Mouse (Mus musculus): ENCODE results near the gene Nkx2-5.
A peak's percentile ranks its signal among the peaks of the same experiment; 100 is the strongest.

Gene Nkx2-5

DNA sequence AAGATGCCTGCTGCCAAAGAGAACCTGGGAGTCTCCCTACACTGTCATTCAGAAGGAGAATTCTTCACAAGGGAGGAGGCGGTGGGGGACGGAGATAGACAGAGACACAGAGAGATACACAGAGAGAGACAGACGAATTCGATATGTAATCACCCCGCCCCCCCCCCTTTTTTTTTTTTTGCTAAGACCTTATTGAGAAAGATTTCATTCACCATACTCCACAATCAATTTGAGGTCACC is at the start of gene Nkx2-5:
Gene Nkx2-5 (minus strand): TSS at position 101 of the 240 bp plus-strand sequence.
- no peak for DNase-seq (ENCODE audit: low read depth)

DNA sequence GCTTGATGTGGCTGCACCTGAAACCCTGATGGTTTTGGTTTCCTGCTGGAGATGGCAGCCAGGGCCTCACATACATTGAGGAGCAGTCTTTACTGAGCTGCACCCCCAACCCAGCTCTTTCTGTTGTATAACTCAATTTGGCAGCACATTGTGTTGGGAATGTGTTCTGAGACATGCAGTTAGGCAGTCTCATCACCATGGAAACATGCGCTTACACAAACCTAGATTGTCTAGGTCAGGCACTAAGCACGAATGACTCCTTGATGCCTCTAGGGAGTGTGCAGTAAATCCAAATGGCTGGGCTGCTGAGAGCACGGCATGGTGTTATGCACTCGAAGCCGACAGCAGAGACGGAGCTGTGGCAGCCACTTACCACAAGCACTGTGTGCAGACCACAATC is 49.5 kb upstream of the Nkx2-5 start:
- no peak for DNase-seq (ENCODE audit: low read depth)

DNA sequence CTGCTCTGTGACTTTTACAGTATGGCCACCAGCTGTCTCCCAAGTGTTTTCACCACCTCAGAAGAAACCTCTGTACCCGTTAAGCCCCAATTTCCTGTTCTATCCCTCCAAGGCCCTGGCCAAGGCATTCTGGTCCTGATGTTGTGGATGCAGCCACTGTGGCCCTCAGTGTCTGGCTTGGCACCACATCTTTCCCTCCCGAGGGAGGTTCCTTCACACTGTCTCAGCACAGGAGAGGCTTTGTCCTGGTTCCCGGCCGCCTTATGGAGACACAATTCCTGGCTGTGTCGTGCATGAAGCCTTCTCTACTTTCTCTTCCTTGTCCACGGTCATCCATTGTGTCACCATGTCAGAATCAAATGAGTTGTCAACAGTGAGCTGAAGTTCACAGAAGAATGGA is 48.7 kb upstream of the Nkx2-5 start:
- DNase-seq (ENCODE audit: low read depth) = no peak

DNA sequence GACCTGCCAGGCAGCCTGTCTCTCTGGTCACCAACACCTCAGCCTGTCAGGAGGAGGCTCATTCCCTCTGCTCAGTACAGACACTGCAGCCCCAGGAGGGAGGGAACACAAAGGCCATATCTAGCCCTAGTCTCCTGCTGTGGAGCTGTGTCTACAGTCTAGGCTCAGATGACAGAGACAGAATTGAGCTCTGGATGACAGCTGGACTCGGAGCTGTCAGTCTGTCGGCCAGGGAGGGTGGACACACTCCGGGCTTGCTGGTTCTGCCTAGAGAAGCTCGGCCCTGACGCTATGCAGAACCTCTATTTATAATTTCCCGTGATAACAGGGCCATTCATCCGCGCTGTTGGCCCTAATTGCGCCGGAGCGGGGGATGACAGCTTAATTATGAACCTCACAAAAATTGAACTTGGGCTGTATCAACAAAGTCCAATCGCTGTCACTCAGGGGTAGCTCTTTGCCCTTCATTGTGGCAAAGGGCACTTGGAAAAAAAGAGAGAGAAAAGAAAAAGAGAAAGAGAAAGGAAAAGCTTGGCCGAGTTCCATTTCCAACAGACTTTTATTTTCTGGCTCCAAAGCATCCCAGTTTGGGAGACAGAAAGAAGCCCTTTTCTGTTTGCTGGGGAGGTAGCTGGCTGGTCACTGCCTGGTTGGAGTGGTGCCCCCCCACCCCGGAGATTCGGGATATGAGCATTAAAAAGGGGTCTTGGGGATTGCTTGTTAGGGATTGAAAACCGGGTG is 48.0 kb upstream of the Nkx2-5 start:
- no peak for DNase-seq (ENCODE audit: low read depth)

DNA sequence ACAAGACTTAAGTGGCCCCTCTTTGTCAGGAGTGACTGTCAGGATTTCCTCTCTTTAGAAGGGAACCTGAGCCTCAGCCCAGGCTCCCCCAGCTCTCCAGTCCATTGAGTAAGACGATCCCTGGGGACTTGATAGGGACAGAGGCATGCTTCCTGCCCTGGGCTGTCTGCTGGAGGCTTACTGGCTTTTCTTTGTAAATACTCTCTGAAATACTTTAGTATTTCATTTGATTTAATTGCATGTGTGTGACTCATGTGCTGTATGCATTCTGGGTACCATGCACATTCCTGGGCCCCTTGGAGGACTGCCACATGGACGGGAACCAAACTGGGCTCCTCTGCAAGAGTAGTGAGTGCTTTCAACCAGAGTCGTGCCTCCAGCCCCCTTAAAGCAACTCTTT is 43.1 kb upstream of the Nkx2-5 start:
- DNase-seq (ENCODE audit: low read depth) = no peak

DNA sequence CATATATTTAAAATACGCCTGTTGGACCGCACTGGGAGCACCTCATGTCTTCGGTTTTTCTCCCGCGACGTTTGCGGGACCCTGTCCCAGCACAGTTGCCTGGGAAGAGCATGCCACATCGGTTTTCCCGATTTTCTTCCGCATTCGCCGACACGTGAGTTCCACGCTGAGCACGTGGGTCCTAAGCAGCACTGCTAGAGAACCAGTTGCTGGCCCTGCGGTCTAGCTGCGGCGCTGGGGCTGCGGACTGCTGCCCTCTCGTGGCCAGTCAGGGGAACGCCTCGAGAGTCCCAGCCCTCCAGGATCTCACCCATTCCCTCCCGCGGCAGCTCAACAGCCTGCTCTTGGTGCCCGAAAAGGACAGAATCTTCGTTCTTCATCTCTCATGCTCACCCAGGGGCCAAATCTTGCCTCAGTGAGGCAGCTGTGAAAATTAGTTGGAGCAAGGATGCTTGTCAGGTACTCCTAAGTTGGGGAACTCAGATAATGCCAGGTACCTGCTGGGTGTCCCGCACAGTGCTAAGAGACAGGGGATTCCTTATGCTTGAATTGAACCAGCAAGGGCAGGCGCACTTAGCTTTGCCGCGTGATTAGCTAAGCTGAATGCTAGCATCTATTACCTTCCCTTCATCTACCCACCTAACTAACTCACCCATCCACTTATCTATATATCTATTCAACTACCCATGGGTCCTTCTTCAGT is 41.4 kb upstream of the Nkx2-5 start:
- DNase-seq (ENCODE audit: low read depth) = peak; percentile 72

DNA sequence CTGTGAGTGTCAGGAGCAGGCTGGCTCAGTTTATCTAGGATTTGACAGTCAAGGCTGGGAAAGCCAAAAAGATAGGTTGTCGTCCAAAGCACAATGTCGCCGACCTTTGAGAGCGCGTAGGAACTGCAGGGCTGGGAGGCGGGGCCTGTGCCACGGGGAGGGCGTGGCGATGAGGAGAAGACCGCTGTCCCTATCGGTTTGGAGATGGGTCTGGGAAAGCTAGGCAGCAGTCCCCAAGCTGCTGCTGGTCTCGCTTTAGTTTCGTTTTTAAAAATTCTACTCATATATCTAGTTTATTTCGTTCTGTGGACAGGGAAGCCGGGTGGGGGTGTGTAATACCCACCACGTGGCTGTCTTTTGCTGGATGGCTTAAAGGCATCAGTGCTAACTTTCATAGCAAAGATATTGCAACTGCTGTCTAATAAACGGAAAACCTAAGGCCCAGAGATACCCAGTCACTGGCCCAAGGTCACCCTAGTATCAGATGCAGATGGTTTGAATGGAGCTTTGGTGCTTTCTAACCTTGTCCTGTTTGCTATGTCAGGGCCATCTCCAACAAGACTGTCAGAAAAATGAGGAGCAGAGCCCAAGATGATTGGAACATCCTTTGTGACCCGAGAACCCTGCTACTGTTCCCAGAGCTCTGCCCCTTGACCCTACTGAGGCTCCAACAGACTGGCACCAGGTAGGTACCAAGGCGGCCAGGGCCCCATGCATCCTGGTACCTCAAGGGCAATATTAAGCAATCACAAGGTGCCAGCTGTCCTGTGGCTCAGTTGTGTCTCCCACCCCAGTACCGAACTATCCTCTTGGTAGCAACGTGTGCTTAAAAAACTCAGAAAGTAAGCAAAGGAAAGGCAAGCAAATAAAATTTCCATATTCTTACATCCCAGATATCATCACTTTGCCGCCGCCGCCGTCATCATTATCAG is 40.5 kb upstream of the Nkx2-5 start:
- peak; percentile 92 for DNase-seq (ENCODE audit: low read depth)

DNA sequence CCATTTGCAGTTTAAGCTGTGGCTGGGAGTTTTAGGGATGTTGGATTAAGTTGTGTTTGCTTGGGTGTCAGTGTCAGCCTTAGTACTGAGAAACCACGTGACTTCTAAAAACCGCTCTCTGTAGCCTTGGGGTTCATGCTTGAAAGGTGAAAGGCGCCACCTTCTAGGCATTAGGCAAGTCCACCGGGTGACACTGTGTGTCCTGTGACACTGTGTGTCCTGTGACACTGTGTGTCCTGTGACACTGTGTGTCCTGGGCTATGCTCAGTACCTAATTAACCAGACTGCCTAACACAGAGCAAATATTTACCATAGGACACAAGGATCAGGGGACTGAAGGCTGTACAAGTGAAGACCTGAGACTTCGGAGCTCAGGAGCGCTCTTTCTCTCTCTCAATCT is 38.8 kb upstream of the Nkx2-5 start:
- DNase-seq (ENCODE audit: low read depth) = no peak

DNA sequence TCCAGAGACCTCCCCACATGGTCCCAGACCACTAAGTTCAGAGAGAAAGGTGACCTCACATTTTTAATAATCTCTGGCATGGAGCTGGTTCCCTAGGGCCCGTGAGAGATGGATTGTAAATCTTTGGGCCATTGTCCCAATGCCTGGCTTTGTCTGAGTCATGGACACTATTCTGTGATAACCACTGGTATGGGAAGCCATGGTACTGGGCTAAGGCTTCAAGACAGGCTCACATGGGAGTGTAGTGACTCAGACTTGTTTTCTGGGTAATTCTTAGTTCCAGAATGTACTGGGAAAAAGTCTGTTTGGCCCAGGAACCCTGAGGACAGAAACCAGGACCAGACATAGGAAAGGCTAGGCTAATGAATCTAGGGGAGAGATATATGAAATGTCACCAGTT is 37.9 kb upstream of the Nkx2-5 start:
- no peak for DNase-seq (ENCODE audit: low read depth)

DNA sequence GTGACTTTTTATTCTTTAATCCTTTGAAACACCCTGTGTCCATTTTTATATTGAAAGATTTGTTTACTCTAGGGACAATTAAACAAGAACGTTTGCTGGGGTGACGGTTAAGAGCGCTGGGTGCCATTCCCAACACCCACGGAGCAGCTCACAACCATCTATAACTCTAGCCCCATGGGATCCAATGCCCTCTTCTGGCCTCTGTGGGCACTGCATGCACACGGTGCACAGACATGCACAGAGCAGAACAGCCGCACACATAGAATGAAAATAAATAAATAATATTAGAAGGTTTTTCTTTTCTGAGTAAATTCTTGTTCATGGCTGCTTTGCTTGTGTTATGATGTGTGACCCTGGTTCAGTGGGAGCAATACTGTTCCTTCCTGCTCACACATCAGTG is 34.4 kb upstream of the Nkx2-5 start:
- no peak for DNase-seq (ENCODE audit: low read depth)

DNA sequence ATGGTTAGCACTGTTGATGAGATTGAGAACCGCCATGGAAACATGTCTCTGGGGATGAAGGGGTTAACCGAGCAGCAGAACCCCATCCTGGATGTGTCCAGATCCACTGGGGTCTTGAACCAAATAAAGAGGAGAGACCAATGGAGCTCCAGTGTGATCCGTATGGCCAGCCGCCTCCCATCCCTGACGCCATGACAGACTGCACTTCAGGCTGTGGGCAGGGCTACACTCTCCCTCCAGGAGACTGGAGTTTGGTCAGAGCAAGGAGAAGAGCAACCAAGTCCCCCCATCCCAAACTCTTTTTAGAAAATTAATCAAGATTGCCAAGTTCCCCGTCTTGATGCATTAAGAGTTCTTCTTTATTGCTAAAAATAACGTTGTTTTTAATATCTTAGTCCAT is 33.1 kb upstream of the Nkx2-5 start:
- DNase-seq (ENCODE audit: low read depth) = no peak

DNA sequence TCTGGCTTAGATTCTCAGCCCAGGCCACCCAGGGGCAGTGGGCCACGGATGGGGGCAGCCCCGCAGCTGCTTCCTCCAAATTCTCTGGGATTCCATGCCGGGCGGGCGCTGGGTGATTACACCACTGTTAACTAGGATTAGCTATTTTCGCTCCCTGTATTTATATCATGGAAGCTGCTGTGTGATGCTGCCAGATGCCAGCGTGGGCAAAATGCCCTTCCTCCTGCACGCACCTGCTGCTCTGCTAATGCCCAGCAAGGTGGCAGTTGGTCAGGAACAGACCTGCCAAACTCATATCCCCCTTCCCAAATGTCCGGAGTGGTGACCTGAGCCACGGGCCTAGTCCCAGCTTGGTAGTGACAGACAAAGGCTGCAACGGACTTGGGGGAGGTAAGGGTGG is 29.7 kb upstream of the Nkx2-5 start:
- no peak for DNase-seq (ENCODE audit: low read depth)

DNA sequence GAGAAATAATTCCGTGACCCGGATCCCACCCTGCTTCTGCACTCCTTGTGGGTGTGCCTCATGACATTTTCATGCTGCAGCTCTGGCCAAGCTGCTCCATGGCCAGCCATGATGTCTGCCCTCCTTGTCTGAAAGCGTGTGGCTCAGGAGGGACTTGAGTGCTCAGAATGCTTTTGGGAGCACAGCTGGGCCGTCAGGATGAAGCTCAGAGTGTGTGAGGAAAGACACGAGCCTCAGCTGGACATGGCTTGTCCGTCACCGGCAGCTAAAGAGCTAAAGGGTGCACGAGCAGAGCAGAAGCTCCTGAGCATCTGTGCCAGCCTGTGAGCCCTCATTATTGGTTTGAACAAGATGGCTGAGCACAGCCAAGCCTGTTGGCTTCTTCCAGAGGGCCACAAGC is 28.7 kb upstream of the Nkx2-5 start:
- DNase-seq (ENCODE audit: low read depth) = no peak

DNA sequence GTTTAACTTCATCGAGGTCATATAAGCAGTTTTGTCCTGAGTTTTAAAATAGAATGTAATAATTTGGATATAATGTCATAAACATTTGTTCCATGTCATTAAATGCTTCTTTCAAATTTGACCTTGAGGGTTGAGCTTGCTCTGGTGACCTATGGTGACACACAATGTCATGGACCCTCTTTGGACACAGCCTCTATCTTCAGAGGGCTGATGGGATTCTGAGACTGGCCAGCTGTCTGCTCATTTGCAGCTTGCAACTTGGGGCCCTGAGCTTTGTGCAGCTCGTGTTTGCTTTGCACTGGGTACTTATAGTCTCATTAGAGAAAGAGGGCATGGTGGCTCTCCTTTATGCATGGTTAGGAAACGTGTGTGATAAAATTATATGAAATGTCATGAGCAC is 28.1 kb upstream of the Nkx2-5 start:
- DNase-seq (ENCODE audit: low read depth) = no peak

DNA sequence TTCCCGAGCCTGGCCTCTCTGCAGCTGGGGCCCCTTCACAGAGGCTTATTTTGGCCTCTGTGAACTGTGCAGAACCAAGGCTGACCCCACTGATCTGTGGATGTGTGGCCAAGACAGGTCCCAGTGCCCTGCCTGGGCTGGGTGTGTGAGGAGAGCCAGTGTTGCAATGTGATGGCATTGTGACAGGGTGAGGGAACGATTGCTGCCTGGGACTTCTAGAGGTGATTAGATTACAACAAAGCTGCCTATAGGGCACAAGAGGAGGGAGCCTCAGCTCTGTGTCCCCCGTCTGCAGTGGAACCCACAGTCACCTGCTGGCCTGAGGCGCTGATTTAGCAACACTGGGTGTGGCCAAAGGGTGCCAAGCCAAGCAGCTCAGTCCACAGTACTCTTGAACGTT is 23.9 kb upstream of the Nkx2-5 start:
- no peak for DNase-seq (ENCODE audit: low read depth)

DNA sequence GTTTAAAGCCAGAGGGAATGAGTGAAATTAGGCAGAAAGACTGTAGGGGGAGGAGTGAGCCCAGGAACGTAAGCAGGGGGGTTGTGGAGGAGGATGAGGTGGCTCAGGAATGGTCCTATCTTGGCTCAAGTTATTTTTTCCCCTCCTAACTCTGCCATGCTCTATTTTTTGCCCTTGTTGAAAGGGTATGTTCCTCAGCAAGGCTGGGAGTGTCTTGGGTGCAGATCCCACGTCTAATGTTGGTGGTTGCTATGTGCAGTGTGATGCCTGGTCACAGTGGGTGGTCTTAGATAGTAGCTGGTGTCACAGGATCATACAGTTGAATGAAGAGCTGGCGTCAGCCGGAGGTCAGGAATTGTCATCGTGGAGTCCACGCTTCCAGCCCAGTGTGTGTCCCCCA is 20.3 kb upstream of the Nkx2-5 start:
- no peak for DNase-seq (ENCODE audit: low read depth)

DNA sequence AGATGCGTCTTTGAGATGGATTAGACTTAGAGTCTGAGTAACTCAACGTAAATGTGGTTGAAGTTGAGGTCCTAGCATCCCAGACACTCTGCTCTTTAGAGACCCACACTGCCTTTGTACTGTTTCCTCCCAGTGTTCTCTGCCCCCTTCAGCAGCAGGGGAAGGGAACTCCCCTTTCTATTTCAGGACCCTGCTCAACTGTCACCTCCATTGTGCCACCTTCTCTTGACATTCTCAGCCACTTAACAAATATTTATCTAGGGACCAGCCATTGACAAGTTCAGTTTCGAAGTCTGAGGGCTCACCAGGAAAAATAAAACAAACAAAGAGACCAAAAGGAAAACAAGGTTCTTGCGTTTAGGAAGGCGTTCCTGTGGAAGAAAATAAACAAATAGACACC is 19.5 kb upstream of the Nkx2-5 start:
- DNase-seq (ENCODE audit: low read depth) = no peak

DNA sequence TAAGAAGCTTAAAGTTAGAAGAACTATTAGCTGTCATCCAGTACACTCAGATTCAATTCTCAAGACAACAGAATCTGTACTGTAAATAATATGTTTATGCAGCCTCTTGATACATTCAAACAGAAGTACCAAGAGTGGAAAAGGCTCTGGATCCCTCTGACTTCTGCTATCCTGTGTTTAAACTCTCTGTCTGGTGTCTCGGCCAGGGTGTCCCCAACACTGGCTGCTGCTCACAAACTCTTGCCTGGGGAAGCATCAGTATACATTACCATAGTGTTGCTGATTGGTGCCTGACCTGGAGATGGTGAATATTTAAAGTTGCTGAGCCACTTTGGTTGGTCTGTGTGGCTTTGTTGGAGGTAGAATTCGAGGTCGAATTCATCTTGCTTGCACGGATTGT is 17.0 kb upstream of the Nkx2-5 start:
- no peak for DNase-seq (ENCODE audit: low read depth)

DNA sequence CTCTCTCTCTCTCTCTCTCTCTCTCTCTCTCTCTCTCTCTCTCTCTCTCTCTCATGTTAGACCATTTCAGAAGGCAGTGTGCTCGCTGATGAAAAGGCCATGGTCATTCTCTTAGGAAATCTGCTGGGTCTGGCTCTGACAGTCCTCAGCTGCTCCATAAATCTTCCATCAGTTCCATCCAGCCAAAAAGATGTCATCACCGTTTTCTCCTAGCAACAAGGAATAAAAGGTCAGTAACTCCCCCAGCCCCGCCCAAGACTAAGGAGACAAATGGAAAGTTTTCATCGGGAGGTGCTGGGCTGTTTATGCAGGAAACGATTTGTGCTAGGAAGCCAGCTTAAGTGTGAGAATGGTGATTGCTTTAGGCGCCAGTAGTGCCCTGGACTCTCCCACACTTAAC is 16.6 kb upstream of the Nkx2-5 start:
- no peak for DNase-seq (ENCODE audit: low read depth)

DNA sequence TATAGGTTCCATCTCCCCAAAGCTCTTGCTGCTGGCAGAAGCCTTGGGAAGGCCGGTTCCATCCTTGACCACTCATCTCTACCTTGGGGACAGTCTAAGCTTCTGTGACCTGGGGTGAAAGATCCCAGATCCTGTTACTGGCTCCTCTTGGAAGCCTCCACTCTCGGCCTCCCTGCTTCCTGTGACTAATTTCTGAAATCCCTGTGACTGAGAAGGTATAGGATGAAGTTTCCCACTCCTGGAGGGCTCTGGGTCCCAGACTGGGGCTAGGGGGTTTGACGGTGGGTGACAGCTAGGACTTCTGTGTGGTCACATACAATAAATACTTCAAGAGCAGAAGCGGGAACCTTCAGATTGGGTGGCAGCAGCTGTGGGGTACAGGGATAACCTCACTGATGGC is 16.1 kb upstream of the Nkx2-5 start:
- DNase-seq (ENCODE audit: low read depth) = no peak

DNA sequence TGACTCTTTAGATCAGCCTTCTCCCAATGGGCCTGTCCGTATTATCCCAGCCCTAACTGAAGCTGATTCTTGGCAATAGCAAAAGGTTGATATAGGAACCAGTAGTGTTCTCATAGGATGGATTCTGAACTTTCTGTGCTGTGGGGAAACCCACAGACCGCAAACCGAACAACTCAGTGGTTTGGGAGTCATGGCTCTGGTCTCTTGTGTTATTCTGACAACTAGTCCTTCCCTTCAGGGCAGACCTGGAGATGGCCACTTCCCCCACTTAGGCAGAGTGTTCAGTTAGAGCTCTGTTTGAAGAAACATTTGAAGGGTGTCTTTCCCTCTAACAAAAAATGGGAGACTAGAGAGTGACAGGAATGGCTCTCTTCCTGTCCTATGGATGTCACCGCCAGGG is 7.5 kb upstream of the Nkx2-5 start:
- no peak for DNase-seq (ENCODE audit: low read depth)

DNA sequence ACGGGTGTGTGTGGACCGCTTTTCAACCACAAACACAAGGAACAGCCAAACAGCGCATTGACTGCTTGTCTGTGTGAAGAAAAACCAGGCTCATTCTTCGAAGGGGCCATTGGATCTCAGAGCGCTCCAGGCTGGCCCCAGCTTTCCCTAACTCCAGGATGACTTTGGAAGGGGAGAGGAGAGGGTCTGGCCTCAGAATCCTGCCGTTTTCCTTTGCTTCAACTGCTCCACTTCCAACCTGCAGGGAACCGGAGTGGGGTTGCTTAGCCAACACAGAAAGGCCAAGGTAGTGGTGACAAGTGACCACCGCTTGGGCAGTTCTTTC is 6.3 kb upstream of the Nkx2-5 start:
- DNase-seq (ENCODE audit: low read depth) = no peak

DNA sequence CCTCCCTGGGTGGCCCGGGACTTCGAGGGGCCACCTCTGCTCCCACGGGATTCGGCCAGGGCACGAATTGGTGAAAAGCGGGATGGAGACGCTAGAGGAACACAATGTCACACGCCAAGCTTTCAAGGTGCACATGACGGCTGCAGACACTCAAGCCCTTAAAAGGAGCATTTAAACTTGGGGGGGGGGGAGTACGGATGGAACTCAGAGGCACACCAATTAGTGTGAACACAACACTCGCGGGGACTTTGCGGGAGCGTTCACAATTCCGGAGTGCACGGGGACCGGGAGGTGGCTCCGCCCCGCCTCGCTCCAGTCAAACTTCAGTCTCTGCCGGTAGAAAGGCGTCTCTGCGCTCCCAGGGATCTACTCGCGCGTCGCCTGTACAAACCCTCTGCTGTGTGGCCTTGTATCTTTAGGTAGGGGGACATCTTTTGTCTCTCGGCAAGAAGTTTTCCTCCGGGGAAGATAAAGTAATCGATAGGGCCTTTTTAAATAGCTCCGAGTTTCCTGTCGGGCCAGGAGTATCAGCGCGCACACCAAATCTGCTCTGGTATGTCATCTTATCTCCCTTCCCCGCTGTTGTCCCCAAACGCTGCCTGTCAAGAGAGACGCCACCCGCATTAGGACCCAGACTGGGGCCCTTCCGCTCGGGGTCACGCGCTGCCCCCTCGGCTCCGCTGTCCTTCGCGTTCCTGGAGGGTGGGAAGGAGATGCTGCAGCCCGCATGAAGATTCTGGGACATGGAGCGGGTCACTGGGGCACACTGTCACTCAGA is 5.7 kb upstream of the Nkx2-5 start:
- DNase-seq (ENCODE audit: low read depth) = no peak

All from c-Kit-positive CD71-positive TER-119-negative erythroid progenitor cells, embryonic 14.5 days (primary cell).